Mouse (Mus musculus) forebrain, embryonic 15.5 days (tissue): ENCODE data around the gene Alox12e. TPM values are rescaled to one million over a fixed set of nuclear protein-coding genes. Genes with fewer than 3 reads are reported as not detected.

Source experiments
- ATAC-seq: fragments of 200-750 bp; cut with Nextera tagmentation; replicated peaks from 2 replicates; pipeline ENCODE4 v1.8.0; 2017; ENCODE audit warnings: mild to moderate bottlenecking, moderate TSS enrichment, moderate library complexity
- H3K27ac ChIP-seq: fragments of 300-500 bp; sonication (generic); replicated peaks from 2 replicates; pipeline ENCODE4 v1.5.1; 2015; ENCODE audit warnings: mild to moderate bottlenecking, inconsistent platforms
- H3K27me3 ChIP-seq: fragments of 300-500 bp; sonication (generic); 2 replicates; pipeline ENCODE4 v1.6.1; 2015; ENCODE audit warnings: inconsistent platforms
- H3K36me3 ChIP-seq: fragments of 300-500 bp; sonication (generic); 2 replicates; pipeline ENCODE4 v1.6.1; 2015; ENCODE audit warnings: mild to moderate bottlenecking, inconsistent platforms
- H3K4me1 ChIP-seq: fragments of 300-500 bp; sonication (generic); 2 replicates; pipeline ENCODE4 v1.6.1; 2015; ENCODE audit warnings: inconsistent platforms
- H3K4me2 ChIP-seq: fragments of 300-500 bp; sonication (generic); replicated peaks from 2 replicates; pipeline ENCODE4 v1.6.1; 2015; ENCODE audit warnings: mild to moderate bottlenecking, inconsistent platforms
- H3K4me3 ChIP-seq: fragments of 300-500 bp; sonication (generic); 2 replicates; pipeline ENCODE4 v1.5.1; 2015; ENCODE audit warnings: mild to moderate bottlenecking, inconsistent platforms
- H3K9ac ChIP-seq: fragments of 300-500 bp; sonication (generic); replicated peaks from 2 replicates; pipeline ENCODE4 v1.6.1; 2015; ENCODE audit warnings: mild to moderate bottlenecking, inconsistent platforms
- H3K9me3 ChIP-seq: fragments of 300-500 bp; sonication (generic); 2 replicates; pipeline ENCODE4 v1.6.1; 2016; ENCODE audit warnings: inconsistent platforms
- WGBS: fragments of 180-500 bp; shearing (Covaris S2); methylation state at CpG from one replicate; pipeline ENCODE4 v1.1.7; 2015; ENCODE audit warnings: mixed read lengths; 5-methylcytosine and 5-hydroxymethylcytosine counted together
- polyA plus RNA-seq: library from polyadenylated mRNA; unstranded; fragments of >200 nt; fragmentation: Nextera tagmentation; extraction: Ambion mirVana; gene quantifications from 2 replicates; pipeline ENCODE4 v1.2.1, GENCODE M21; 2015

Gene Alox12e
- polyA plus RNA-seq, 1 experiment from 2014 or later: not detected

DNA sequence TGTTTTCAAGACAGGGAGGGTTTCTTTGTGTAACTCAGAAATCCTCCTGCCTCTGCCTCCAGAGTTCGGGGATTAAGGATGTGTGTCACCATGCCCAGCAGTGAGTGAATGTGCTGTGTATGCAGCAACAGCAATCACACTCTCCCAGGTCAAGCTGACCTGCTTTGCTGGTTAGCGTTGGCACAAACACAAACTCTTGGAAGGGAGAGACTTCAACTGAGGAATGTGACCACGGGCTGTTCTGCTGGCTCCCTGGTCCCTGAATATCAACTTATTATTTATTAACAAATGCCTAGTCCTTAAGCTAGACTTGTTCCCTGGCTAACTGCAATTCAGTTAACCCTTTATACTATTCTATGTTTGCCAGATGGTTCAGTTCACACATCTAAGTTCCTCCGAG is 38.8 kb downstream of the Alox12e start:
- WGBS: 82% methylated on average over 4 of the region's 4 CpGs
- Histone ChIP-seq H3K4me2 (no peak overlapping the region), H3K4me3 (no peak overlapping the region), H3K4me1 (no peaks in the 10 kb centered on the region), H3K9ac (no peak overlapping the region), H3K27me3 (no peaks in the 10 kb centered on the region), H3K36me3 (no peaks in the 10 kb centered on the region), H3K27ac (no peak overlapping the region), H3K9me3 (no peaks in the 10 kb centered on the region)
- no peak for ATAC-seq

DNA sequence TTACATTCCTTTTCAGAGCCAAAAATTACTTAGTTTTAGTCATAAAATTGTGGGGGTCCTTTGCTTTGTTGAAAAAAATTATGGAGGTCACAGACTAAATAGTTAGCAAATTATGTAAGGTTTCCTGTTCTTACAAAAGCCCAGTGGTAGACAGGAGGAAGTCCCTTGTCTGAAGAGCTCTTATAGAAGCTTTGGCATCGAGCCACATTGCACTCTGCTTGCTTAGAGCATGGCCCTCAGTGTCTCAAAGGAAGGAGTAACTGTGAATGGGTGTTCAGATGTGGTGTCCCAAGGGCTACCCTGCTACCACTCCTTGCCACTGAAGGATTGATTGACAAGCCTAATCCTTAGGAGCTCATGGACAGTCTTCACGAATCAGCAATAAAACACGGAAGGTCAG is 42.0 kb downstream of the Alox12e start:
- no peaks in the 10 kb centered on the region for H3K27me3 ChIP-seq
- no peak overlapping the region for H3K9ac ChIP-seq
- no peak overlapping the region for H3K4me2 ChIP-seq
- H3K36me3 ChIP-seq: no peaks in the 10 kb centered on the region
- no peaks in the 10 kb centered on the region for H3K9me3 ChIP-seq
- no peak overlapping the region for H3K27ac ChIP-seq
- no peak overlapping the region for H3K4me3 ChIP-seq
- no peaks in the 10 kb centered on the region for H3K4me1 ChIP-seq
- WGBS: 67% methylated on average over 3 of the region's 3 CpGs
- no peak for ATAC-seq

DNA sequence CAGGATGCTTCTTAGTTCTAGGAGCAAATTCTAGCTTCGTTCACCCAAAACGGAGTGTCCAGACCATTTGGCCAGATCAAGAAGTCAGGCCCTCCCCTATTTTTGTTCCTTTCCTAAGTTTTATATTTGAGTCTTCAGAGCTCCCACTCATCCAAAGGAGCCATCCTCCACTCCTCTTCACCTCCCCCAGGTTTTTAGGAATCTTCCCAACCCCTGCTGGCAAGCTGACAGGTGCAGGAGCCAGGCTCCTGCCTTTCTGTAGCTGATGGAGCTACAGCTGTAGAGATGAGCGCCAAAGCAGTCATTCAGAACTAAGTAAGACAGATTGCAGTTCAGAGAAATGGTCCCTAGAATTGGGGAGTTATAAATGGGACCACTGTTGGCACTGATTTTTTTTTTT is 43.5 kb downstream of the Alox12e start:
- Histone ChIP-seq H3K4me1 (no peaks in the 10 kb centered on the region), H3K27ac (no peak overlapping the region), H3K4me3 (no peak overlapping the region), H3K27me3 (no peaks in the 10 kb centered on the region), H3K4me2 (no peak overlapping the region), H3K9ac (no peak overlapping the region), H3K36me3 (no peaks in the 10 kb centered on the region), H3K9me3 (no peaks in the 10 kb centered on the region)
- WGBS: 86% methylated on average over 3 of the region's 3 CpGs
- ATAC-seq: no peak

DNA sequence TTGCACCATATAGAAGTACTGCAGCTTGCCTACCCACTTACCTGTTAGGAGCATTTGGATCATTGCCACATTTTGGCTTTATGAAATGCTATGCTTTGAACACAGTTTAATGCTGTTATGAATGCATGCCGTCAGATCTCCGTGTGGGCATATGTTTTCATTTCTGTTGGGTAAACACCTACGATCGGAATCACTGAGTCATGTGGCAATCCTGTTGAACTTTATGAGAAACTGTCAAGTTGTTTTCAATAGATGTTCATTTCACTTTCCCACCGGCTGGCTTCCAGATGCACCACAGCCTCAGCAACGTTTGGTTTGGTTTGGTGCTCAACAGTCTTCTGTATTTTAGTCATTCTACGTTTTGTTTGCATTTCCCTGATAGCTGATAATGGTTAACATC is 50.8 kb downstream of the Alox12e start:
- 84% methylated on average over 7 of the region's 7 CpGs for WGBS
- Histone ChIP-seq H3K27me3 (no peaks in the 10 kb centered on the region), H3K9me3 (no peaks in the 10 kb centered on the region), H3K27ac (no peak overlapping the region), H3K4me3 (no peak overlapping the region), H3K4me2 (no peak overlapping the region), H3K36me3 (no peaks in the 10 kb centered on the region), H3K4me1 (no peaks in the 10 kb centered on the region), H3K9ac (no peak overlapping the region)
- no peak for ATAC-seq

DNA sequence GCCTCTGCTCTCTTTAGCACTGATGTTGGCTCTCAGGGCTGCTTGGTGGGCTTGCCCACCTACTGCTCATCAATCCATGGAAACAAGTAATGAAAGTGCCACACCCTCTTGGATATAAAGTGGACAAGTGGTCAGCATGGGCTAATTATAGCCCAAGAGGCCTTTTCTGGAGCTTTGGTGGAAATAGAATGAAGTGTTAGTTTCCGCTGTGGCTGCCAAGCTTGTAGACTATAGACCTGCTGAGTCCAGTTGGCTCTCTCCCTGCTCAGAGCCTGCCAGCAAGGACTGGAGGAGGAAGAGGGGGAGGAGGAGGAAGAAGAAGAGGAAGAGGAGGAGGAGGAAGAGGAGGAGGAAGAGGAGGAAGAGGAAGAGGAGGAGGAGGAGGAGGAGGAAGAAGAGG is 56.0 kb downstream of the Alox12e start:
- H3K4me3 ChIP-seq: no peak overlapping the region
- ATAC-seq: no peak
- H3K27me3 ChIP-seq: no peaks in the 10 kb centered on the region; the same call in 1 of the 2 replicates
- no peak overlapping the region for H3K9ac ChIP-seq
- no peaks in the 10 kb centered on the region for H3K36me3 ChIP-seq
- 77% methylated on average over 1 of the region's 1 CpGs for WGBS
- no peak overlapping the region for H3K4me2 ChIP-seq
- no peaks in the 10 kb centered on the region for H3K4me1 ChIP-seq
- H3K27ac ChIP-seq: no peak overlapping the region
- no peaks in the 10 kb centered on the region for H3K9me3 ChIP-seq

DNA sequence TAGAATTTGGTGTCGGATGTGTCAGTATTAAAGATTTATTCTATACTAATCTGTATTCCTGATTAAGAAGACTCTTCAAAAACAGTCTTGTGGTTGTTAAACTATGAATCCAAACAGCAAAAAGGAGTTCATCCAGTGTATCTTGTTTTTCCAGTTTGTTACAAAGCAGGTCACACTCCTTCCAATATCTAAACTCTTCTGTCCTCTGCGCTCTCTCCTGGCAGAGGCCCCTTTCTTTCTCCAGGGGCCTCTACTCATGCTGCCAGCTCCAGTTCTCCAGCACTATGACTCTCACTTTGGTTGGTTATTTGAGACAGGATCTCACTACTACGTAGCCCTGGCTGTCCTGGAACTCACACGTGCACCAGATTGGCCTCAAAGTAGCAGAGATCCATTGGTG is 56.6 kb downstream of the Alox12e start:
- Histone ChIP-seq H3K9ac (no peak overlapping the region), H3K27me3 (no peaks in the 10 kb centered on the region; the same call in 1 of the 2 replicates), H3K4me2 (no peak overlapping the region), H3K4me3 (no peak overlapping the region), H3K36me3 (no peaks in the 10 kb centered on the region), H3K4me1 (no peaks in the 10 kb centered on the region), H3K27ac (no peak overlapping the region), H3K9me3 (no peaks in the 10 kb centered on the region)
- no peak for ATAC-seq
- 82% methylated on average over 4 of the region's 4 CpGs for WGBS

Other genes starting within 250 kb of the Alox12e start
- not detected in 2 replicates for gene Asgr2, start 230.0 kb downstream of the Alox12e start, polyA plus RNA-seq
- 0.56 and 0.64 TPM in 2 replicates for gene Mgl2, start 192.3 kb downstream of the Alox12e start, polyA plus RNA-seq
- 0.73 and 0.75 TPM in 2 replicates for gene Clec10a, start 166.4 kb downstream of the Alox12e start, polyA plus RNA-seq
- gene Slc16a11, start 109.9 kb downstream of the Alox12e start, polyA plus RNA-seq: 3.2 and 3.6 TPM in 2 replicates
- 14.9 and 17.7 TPM in 2 replicates for gene Slc16a13, start 101.6 kb downstream of the Alox12e start, polyA plus RNA-seq
- 5.7 and 6.1 TPM in 2 replicates for gene Bcl6b, start 92.8 kb downstream of the Alox12e start, polyA plus RNA-seq
- gene 0610010K14Rik, start 84.7 kb downstream of the Alox12e start, polyA plus RNA-seq: 191 and 199 TPM in 2 replicates
- 12.9 and 13.0 TPM in 2 replicates for gene Gm21988, start 82.8 kb downstream of the Alox12e start, polyA plus RNA-seq
- gene Rnasek, start 82.8 kb downstream of the Alox12e start, polyA plus RNA-seq: 271 and 278 TPM in 2 replicates
- 0.66 and 0.79 TPM in 2 replicates for gene Alox12, start 67.3 kb downstream of the Alox12e start, polyA plus RNA-seq
- not detected in 2 replicates for gene Alox15, start 29.4 kb upstream of the Alox12e start, polyA plus RNA-seq
- 33.4 and 37.2 TPM in 2 replicates for gene Pelp1, start 87.4 kb upstream of the Alox12e start, polyA plus RNA-seq
- gene Arrb2, start 110.0 kb upstream of the Alox12e start, polyA plus RNA-seq: 38.1 and 38.4 TPM in 2 replicates
- 40.2 and 45.0 TPM in 2 replicates for gene Med11, start 129.3 kb upstream of the Alox12e start, polyA plus RNA-seq
- gene Zmynd15, start 136.8 kb upstream of the Alox12e start, polyA plus RNA-seq: 0.52 and 0.56 TPM in 2 replicates
- gene Cxcl16, start 137.4 kb upstream of the Alox12e start, polyA plus RNA-seq: 1.4 and 1.9 TPM in 2 replicates
- 1.0 and 2.0 TPM in 2 replicates for gene Tm4sf5, start 182.6 kb upstream of the Alox12e start, polyA plus RNA-seq
- gene Vmo1, start 192.0 kb upstream of the Alox12e start, polyA plus RNA-seq: 0.29 and 0.36 TPM in 2 replicates
- 0.14 TPM in 1 of 2 replicates, not detected in the other for gene Gltpd2, start 196.6 kb upstream of the Alox12e start, polyA plus RNA-seq
- gene Psmb6, start 202.7 kb upstream of the Alox12e start, polyA plus RNA-seq: 750 and 789 TPM in 2 replicates
- gene Gm40193, start 210.3 kb upstream of the Alox12e start, polyA plus RNA-seq: not detected in 2 replicates
- 7.0 and 8.2 TPM in 2 replicates for gene Pld2, start 217.4 kb upstream of the Alox12e start, polyA plus RNA-seq
- gene Mink1, start 240.3 kb upstream of the Alox12e start, polyA plus RNA-seq: 14.3 and 15.6 TPM in 2 replicates